Mouse (Mus musculus): ENCODE measurements around the gene Inhbe. TPM values are rescaled to one million over a fixed set of nuclear protein-coding genes. Genes with fewer than 3 reads are reported as not detected.

Gene Inhbe
- polyA plus RNA-seq, 1 experiment from 2014 or later, result 0.04 TPM

DNA sequence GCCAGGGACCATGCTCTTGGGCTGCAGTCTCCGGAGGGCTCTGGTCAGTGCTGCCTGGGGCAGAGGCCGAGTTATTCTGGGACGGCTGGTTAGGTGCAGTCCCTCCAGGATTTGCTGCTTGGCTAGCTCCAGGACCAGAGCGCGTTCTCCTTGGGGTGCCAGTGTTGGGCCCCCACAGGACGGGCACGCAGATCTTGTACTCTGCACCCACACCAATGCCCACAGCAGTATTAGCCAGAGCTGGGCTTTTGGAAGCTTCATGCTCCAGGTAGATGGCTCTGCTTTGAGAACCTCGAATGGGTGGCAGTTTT, 3.0 kb downstream of the Inhbe start:
- no peak overlapping the region for H3K4me2 ChIP-seq
- H3K36me3 ChIP-seq (ENCODE audit: control insufficient read depth, insufficient read depth, low read length), result no peaks in the 10 kb centered on the region
- no peak overlapping the region for H3K9ac ChIP-seq (ENCODE audit: low read depth, low read length)
- 80% methylated on average over 8 of the region's 8 CpGs for WGBS
- H3K4me3 ChIP-seq (ENCODE audit: low read depth, low read length), result no peak overlapping the region
- H3K9me3 ChIP-seq (ENCODE audit: control insufficient read depth, low read length), result no peaks in the 10 kb centered on the region
- H3K4me1 ChIP-seq (replicated peaks; ENCODE audit: control insufficient read depth, insufficient read depth, low read length), result peaks cover 2% of the 10 kb centered on the region; the same call in 1 of the 2 replicates
- no peaks in the 10 kb centered on the region for H3K27me3 ChIP-seq (replicated peaks; ENCODE audit: control insufficient read depth, insufficient read depth, low read length)
- no peak for ATAC-seq (replicated peaks; ENCODE audit: low FRiP score)
- H3K27ac ChIP-seq (ENCODE audit: low read depth, low read length), result no peak overlapping the region
- no peak for DNase-seq (ENCODE audit: low spot score)

DNA sequence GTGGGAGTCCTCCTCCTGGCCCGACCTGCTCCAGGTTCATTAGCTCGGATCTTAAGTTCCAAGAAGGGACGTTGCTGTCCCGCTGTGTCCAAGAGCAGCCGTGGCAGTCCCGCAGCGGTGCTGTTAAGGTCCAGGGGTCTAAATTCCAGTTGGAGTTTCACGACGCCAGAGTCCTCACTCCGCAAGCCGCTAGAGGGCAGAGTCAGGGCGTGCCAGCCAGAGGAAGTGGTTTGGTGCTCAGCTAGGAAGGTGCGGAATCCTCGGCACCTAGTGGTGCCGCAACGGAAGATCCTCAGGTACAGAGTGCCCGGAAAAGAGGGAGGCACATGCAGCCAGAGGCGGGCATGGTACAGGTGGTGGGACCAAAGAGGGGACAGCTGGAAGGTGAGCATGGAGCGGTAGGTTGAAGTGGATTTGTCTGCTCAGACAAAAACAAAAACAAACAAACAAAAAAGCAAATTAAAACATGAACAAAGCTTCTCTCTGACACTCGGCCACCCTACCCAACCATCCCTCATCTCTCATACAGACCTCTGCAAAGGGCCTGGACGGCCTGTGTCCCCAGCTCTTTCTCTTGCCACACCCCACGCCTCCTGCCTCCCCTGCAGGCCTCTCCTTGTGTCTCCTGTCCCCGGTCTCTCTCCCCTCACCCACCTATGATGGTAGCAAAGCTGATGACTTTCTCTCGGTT, 3.5 kb downstream of the Inhbe start:
- Histone ChIP-seq H3K36me3 (ENCODE audit: control insufficient read depth, insufficient read depth, low read length) (no peaks in the 10 kb centered on the region), H3K4me2 (peak overlapping the region; percentile 56), H3K4me3 (ENCODE audit: low read depth, low read length) (peak overlapping the region; percentile 7; the same call in 1 of the 2 replicates), H3K27me3 (replicated peaks; ENCODE audit: control insufficient read depth, insufficient read depth, low read length) (no peaks in the 10 kb centered on the region), H3K27ac (ENCODE audit: low read depth, low read length) (no peak overlapping the region), H3K9ac (ENCODE audit: low read depth, low read length) (peak overlapping the region; percentile 20; the same call in 1 of the 2 replicates), H3K4me1 (replicated peaks; ENCODE audit: control insufficient read depth, insufficient read depth, low read length) (peaks cover 2% of the 10 kb centered on the region; the same call in 1 of the 2 replicates), H3K9me3 (ENCODE audit: control insufficient read depth, low read length) (no peaks in the 10 kb centered on the region)
- ATAC-seq (replicated peaks; ENCODE audit: low FRiP score) (peak; percentile 62), DNase-seq (ENCODE audit: low spot score) (peak; percentile 70)
- WGBS, result 13% methylated on average over 24 of the region's 24 CpGs

GRCm38 (mm10) chr10:127349810-127350209, 4.4 kb downstream of the Inhbe start:
- DNase-seq (ENCODE audit: low spot score) (no peak), ATAC-seq (replicated peaks; ENCODE audit: low FRiP score) (no peak)
- WGBS, result 72% methylated on average over 8 of the region's 8 CpGs
- H3K27ac ChIP-seq (ENCODE audit: low read depth, low read length), result no peak overlapping the region
- H3K4me3 ChIP-seq (ENCODE audit: low read depth, low read length), result no peak overlapping the region
- H3K4me2 ChIP-seq, result no peak overlapping the region
- H3K36me3 ChIP-seq (ENCODE audit: control insufficient read depth, insufficient read depth, low read length), result no peaks in the 10 kb centered on the region
- no peak overlapping the region for H3K9ac ChIP-seq (ENCODE audit: low read depth, low read length)
- peaks cover 2% of the 10 kb centered on the region; the same call in 1 of the 2 replicates for H3K4me1 ChIP-seq (replicated peaks; ENCODE audit: control insufficient read depth, insufficient read depth, low read length)
- H3K27me3 ChIP-seq (replicated peaks; ENCODE audit: control insufficient read depth, insufficient read depth, low read length), result no peaks in the 10 kb centered on the region
- no peaks in the 10 kb centered on the region for H3K9me3 ChIP-seq (ENCODE audit: control insufficient read depth, low read length)

DNA sequence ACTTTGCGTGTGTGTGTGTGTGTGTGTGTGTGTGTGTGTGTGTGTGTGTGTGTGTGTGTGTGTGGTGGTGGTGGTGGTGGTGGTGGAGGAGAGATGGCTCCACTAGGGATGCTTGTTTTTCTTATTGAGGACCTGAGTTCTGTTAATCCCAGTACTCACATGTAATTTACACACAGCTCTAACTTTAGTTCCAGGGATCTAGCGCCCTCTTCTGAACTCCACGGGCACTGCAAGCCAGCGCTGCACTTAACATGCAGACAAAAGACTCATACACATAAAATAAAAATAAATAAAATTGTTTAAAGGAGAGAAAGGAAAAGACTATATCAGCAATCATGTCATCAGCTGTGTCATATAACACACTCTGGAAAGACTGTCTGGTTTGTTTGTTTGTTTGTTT, 5.3 kb downstream of the Inhbe start:
- no peaks in the 10 kb centered on the region for H3K27me3 ChIP-seq (replicated peaks; ENCODE audit: control insufficient read depth, insufficient read depth, low read length)
- peaks cover 2% of the 10 kb centered on the region; the same call in 1 of the 2 replicates for H3K4me1 ChIP-seq (replicated peaks; ENCODE audit: control insufficient read depth, insufficient read depth, low read length)
- no peak overlapping the region for H3K27ac ChIP-seq (ENCODE audit: low read depth, low read length)
- ATAC-seq (replicated peaks; ENCODE audit: low FRiP score) (no peak), DNase-seq (ENCODE audit: low spot score) (no peak)
- no peak overlapping the region for H3K4me2 ChIP-seq
- no peaks in the 10 kb centered on the region for H3K9me3 ChIP-seq (ENCODE audit: control insufficient read depth, low read length)
- no peaks in the 10 kb centered on the region for H3K36me3 ChIP-seq (ENCODE audit: control insufficient read depth, insufficient read depth, low read length)
- H3K4me3 ChIP-seq (ENCODE audit: low read depth, low read length), result no peak overlapping the region
- WGBS, result 73% methylated on average over 4 of the region's 4 CpGs
- no peak overlapping the region for H3K9ac ChIP-seq (ENCODE audit: low read depth, low read length)

GRCm38 (mm10) chr10:127346173-127346572, 8.0 kb downstream of the Inhbe start:
- H3K27me3 ChIP-seq (replicated peaks; ENCODE audit: control insufficient read depth, insufficient read depth, low read length), result peaks cover 11% of the 10 kb centered on the region
- H3K4me3 ChIP-seq (ENCODE audit: low read depth, low read length), result no peak overlapping the region
- H3K27ac ChIP-seq (ENCODE audit: low read depth, low read length), result no peak overlapping the region
- DNase-seq (ENCODE audit: low spot score), result no peak
- H3K9ac ChIP-seq (ENCODE audit: low read depth, low read length), result no peak overlapping the region
- H3K4me1 ChIP-seq (replicated peaks; ENCODE audit: control insufficient read depth, insufficient read depth, low read length), result peaks cover 10% of the 10 kb centered on the region
- WGBS, result 83% methylated on average over 3 of the region's 3 CpGs
- H3K36me3 ChIP-seq (ENCODE audit: control insufficient read depth, insufficient read depth, low read length), result no peaks in the 10 kb centered on the region
- H3K4me2 ChIP-seq, result no peak overlapping the region
- H3K9me3 ChIP-seq (ENCODE audit: control insufficient read depth, low read length), result no peaks in the 10 kb centered on the region
- ATAC-seq (replicated peaks; ENCODE audit: low FRiP score), result no peak

GRCm38 (mm10) chr10:127343029-127343428, 11.2 kb downstream of the Inhbe start:
- H3K9ac ChIP-seq (ENCODE audit: low read depth, low read length), result no peak overlapping the region
- peaks cover 36% of the 10 kb centered on the region for H3K27me3 ChIP-seq (replicated peaks; ENCODE audit: control insufficient read depth, insufficient read depth, low read length)
- ATAC-seq (replicated peaks; ENCODE audit: low FRiP score), result no peak
- H3K36me3 ChIP-seq (ENCODE audit: control insufficient read depth, insufficient read depth, low read length), result no peaks in the 10 kb centered on the region
- no peaks in the 10 kb centered on the region for H3K9me3 ChIP-seq (ENCODE audit: control insufficient read depth, low read length)
- peaks cover 22% of the 10 kb centered on the region for H3K4me1 ChIP-seq (replicated peaks; ENCODE audit: control insufficient read depth, insufficient read depth, low read length)
- WGBS, result 52% methylated on average over 3 of the region's 3 CpGs
- no peak for DNase-seq (ENCODE audit: low spot score)
- no peak overlapping the region for H3K27ac ChIP-seq (ENCODE audit: low read depth, low read length)
- no peak overlapping the region for H3K4me3 ChIP-seq (ENCODE audit: low read depth, low read length)
- no peak overlapping the region for H3K4me2 ChIP-seq

- peak within 1 kb of the TSS; percentile 55 for H3K4me3 ChIP-seq (ENCODE audit: low read depth, low read length)
- under 1% methylated on average over 29 of the region's 29 CpGs for WGBS
- H3K9me3 ChIP-seq (ENCODE audit: control insufficient read depth, low read length), result no peaks in the 10 kb centered on the region
- ATAC-seq (replicated peaks; ENCODE audit: low FRiP score) (peak; percentile 41; the same call in 1 of the 2 replicates), DNase-seq (ENCODE audit: low spot score) (peak; percentile 79)
- peak within 1 kb of the TSS; percentile 30; the same call in 1 of the 2 replicates for H3K9ac ChIP-seq (ENCODE audit: low read depth, low read length)
- H3K36me3 ChIP-seq (ENCODE audit: control insufficient read depth, insufficient read depth, low read length), result no peaks in the 10 kb centered on the region
- H3K4me2 ChIP-seq, result peak within 1 kb of the TSS; percentile 95
- H3K4me1 ChIP-seq (replicated peaks; ENCODE audit: control insufficient read depth, insufficient read depth, low read length), result peaks cover 22% of the 10 kb centered on the region
- peak within 1 kb of the TSS; percentile 16 for H3K27ac ChIP-seq (ENCODE audit: low read depth, low read length)
- peaks cover 41% of the 10 kb centered on the region for H3K27me3 ChIP-seq (replicated peaks; ENCODE audit: control insufficient read depth, insufficient read depth, low read length)
Observed at GRCm38 (mm10) chr10:127341891-127342639, 12.1 kb downstream of the Inhbe start, which contains the start of gene Gli1. Gli1 (minus strand) TSS chr10:127341974.

DNA sequence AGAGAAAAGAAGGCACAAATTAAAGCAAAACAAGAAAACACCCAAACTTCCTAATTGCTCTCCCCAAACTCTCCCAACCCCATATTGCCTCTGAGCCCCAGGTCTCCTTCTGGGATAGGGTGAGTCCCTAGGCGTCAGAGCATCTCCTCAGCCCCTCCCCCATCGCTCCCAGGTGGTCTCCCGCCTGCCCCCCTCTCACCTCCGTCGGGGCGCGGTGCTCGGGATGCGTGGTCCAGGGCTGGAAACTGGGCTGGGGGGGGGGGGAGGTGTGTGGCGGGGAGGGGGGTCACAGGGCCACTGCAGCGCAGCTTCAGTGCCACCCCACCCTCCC, 12.9 kb downstream of the Inhbe start:
- Histone ChIP-seq H3K4me3 (ENCODE audit: low read depth, low read length) (peak overlapping the region; percentile 55), H3K27ac (ENCODE audit: low read depth, low read length) (peak overlapping the region; percentile 16), H3K36me3 (ENCODE audit: control insufficient read depth, insufficient read depth, low read length) (no peaks in the 10 kb centered on the region), H3K9me3 (ENCODE audit: control insufficient read depth, low read length) (no peaks in the 10 kb centered on the region), H3K4me2 (peak overlapping the region; percentile 95), H3K4me1 (replicated peaks; ENCODE audit: control insufficient read depth, insufficient read depth, low read length) (peaks cover 22% of the 10 kb centered on the region), H3K9ac (ENCODE audit: low read depth, low read length) (peak overlapping the region; percentile 30; the same call in 1 of the 2 replicates), H3K27me3 (replicated peaks; ENCODE audit: control insufficient read depth, insufficient read depth, low read length) (peaks cover 41% of the 10 kb centered on the region)
- under 1% methylated on average over 10 of the region's 11 CpGs for WGBS
- DNase-seq (ENCODE audit: low spot score) (no peak), ATAC-seq (replicated peaks; ENCODE audit: low FRiP score) (no peak)

Data from liver, embryonic 11.5 days (tissue).